Mouse (Mus musculus) neural tube, embryonic 12.5 days (tissue): ENCODE results near the gene 1700012B07Rik. TPM values are rescaled to one million over a fixed set of nuclear protein-coding genes. Genes with fewer than 3 reads are reported as not detected.

ENCODE experiments used
- ATAC-seq: fragments of 200-750 bp; cut with Nextera tagmentation; 2 replicates; pipeline ENCODE4 v1.8.0; 2017; ENCODE audit warnings: low read depth, mild to moderate bottlenecking, moderate TSS enrichment, moderate library complexity; ENCODE audit not compliant: low FRiP score
- H3K27ac ChIP-seq: fragments of 300-500 bp; sonication (generic); 2 replicates; pipeline ENCODE4 v1.5.1; 2016
- H3K27me3 ChIP-seq: fragments of 300-500 bp; sonication (generic); replicated peaks from 2 replicates; pipeline ENCODE4 v1.6.1; 2016; ENCODE audit warnings: mild to moderate bottlenecking
- H3K36me3 ChIP-seq: fragments of 300-500 bp; sonication (generic); 2 replicates; pipeline ENCODE4 v1.6.1; 2016; ENCODE audit warnings: mild to moderate bottlenecking
- H3K4me1 ChIP-seq: fragments of 300-500 bp; sonication (generic); 2 replicates; pipeline ENCODE4 v1.6.1; 2016
- H3K4me2 ChIP-seq: fragments of 300-500 bp; sonication (generic); replicated peaks from 2 replicates; pipeline ENCODE4 v1.6.1; 2016; ENCODE audit warnings: mild to moderate bottlenecking
- H3K4me3 ChIP-seq: fragments of 300-500 bp; sonication (generic); 2 replicates; pipeline ENCODE4 v1.5.1; 2016
- H3K9ac ChIP-seq: fragments of 300-500 bp; sonication (generic); 2 replicates; pipeline ENCODE4 v1.6.1; 2016; ENCODE audit warnings: mild to moderate bottlenecking
- H3K9me3 ChIP-seq: fragments of 300-500 bp; sonication (generic); 2 replicates; pipeline ENCODE4 v1.6.1; 2016; ENCODE audit warnings: mild to moderate bottlenecking
- WGBS: fragments of 180-500 bp; shearing (Covaris S2); methylation state at CpG from one replicate; pipeline ENCODE4 v1.1.7; 2016; 5-methylcytosine and 5-hydroxymethylcytosine counted together
- polyA plus RNA-seq: library from polyadenylated mRNA; unstranded; fragments of >200 nt; fragmentation: Nextera tagmentation; extraction: Ambion mirVana; gene quantifications from 2 replicates; pipeline ENCODE4 v1.2.1, GENCODE M21; 2016

The 1700012B07Rik gene
- polyA plus RNA-seq, 1 experiment from 2014 or later: not detected

- Histone ChIP-seq H3K4me1 (no peaks in the 10 kb centered on the region), H3K9me3 (no peaks in the 10 kb centered on the region), H3K4me2 (no peak overlapping the region), H3K36me3 (no peaks in the 10 kb centered on the region), H3K4me3 (no peak overlapping the region), H3K9ac (no peak overlapping the region), H3K27me3 (no peaks in the 10 kb centered on the region), H3K27ac (no peak overlapping the region)
- ATAC-seq: no peak
- WGBS: 83% methylated on average over 5 of the region's 5 CpGs
These were observed 42.5 kb downstream of the 1700012B07Rik start for GRCm38 (mm10) chr11:109785392-109785791.

DNA sequence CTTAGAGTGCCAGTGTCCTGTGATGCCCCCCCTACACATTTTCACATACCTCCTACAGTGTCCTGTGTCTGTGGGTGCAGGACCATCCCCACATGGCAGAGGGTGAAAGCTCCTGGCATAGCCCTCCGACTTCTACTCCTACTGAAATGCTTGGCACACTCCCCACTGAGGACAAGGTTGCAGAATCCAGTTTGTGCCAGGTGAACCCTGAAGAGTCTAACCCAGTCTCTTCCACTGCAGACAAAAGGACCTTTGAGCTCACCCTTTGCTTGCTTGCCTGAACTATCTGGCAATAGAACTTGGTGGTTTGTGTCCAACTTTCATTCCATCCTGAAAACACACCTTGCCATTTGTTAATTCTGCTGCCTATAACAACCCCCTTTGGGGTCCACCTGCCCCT lies 56.5 kb downstream of the 1700012B07Rik start:
- no peaks in the 10 kb centered on the region for H3K27me3 ChIP-seq
- ATAC-seq: no peak
- no peak overlapping the region for H3K27ac ChIP-seq
- no peaks in the 10 kb centered on the region for H3K9me3 ChIP-seq
- H3K36me3 ChIP-seq: no peaks in the 10 kb centered on the region
- WGBS: 75% methylated on average over 1 of the region's 1 CpGs
- no peak overlapping the region for H3K4me3 ChIP-seq
- no peak overlapping the region for H3K9ac ChIP-seq
- H3K4me2 ChIP-seq: no peak overlapping the region
- H3K4me1 ChIP-seq: no peaks in the 10 kb centered on the region

DNA sequence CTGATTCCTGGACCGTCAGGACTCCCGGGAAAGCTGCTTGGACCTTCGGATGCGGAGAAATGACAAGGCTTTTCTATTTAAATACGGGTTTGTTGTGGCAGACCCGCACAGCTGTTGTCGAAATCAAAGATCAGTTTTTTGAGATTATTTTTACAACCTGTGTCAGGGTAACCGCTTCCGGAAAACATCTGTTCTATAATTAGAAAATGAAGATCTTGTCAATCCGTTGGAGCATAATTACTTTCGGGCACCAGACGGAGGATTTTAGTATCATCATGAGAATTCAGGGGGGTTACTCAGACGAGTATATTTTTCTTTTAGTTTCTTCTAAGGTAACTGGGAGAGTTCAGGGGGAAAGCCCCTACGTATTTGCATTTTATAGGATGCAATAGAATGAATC lies 57.7 kb downstream of the 1700012B07Rik start:
- H3K4me1 ChIP-seq: no peaks in the 10 kb centered on the region
- no peak overlapping the region for H3K9ac ChIP-seq
- H3K36me3 ChIP-seq: no peaks in the 10 kb centered on the region
- no peaks in the 10 kb centered on the region for H3K27me3 ChIP-seq
- no peak for ATAC-seq
- H3K4me3 ChIP-seq: no peak overlapping the region
- WGBS: 84% methylated on average over 14 of the region's 14 CpGs
- no peak overlapping the region for H3K27ac ChIP-seq
- no peak overlapping the region for H3K4me2 ChIP-seq
- no peaks in the 10 kb centered on the region for H3K9me3 ChIP-seq

DNA sequence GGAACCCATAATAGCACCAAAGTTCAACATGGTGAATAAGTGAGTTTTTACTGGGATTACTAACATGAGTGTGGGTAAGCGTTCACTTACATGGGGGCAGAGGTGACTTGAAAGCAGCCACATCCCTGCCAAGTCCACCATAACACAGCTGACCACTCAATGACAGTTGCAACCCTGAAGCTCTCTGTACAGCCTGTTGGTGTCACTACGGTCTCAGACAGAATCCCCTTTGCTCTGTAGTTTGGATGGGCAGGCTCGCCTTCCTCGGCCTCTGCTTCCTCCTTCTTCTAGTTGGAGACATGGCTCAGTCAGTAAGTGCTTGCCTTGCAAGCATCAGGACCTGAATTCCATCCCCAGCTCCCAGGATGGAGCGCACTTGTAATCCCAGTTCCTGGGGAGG lies 58.8 kb downstream of the 1700012B07Rik start:
- Histone ChIP-seq H3K4me1 (no peaks in the 10 kb centered on the region), H3K36me3 (no peaks in the 10 kb centered on the region), H3K27me3 (no peaks in the 10 kb centered on the region), H3K4me2 (no peak overlapping the region), H3K9ac (no peak overlapping the region), H3K27ac (no peak overlapping the region), H3K9me3 (no peaks in the 10 kb centered on the region), H3K4me3 (no peak overlapping the region)
- ATAC-seq: no peak
- 87% methylated on average over 5 of the region's 5 CpGs for WGBS

- 88% methylated on average over 7 of the region's 7 CpGs for WGBS
- Histone ChIP-seq H3K4me3 (no peak overlapping the region), H3K4me2 (no peak overlapping the region), H3K27ac (no peak overlapping the region), H3K4me1 (no peaks in the 10 kb centered on the region), H3K27me3 (no peaks in the 10 kb centered on the region), H3K9me3 (no peaks in the 10 kb centered on the region), H3K36me3 (no peaks in the 10 kb centered on the region), H3K9ac (no peak overlapping the region)
- ATAC-seq: no peak
These were observed 67.8 kb downstream of the 1700012B07Rik start for GRCm38 (mm10) chr11:109760063-109760462.

DNA sequence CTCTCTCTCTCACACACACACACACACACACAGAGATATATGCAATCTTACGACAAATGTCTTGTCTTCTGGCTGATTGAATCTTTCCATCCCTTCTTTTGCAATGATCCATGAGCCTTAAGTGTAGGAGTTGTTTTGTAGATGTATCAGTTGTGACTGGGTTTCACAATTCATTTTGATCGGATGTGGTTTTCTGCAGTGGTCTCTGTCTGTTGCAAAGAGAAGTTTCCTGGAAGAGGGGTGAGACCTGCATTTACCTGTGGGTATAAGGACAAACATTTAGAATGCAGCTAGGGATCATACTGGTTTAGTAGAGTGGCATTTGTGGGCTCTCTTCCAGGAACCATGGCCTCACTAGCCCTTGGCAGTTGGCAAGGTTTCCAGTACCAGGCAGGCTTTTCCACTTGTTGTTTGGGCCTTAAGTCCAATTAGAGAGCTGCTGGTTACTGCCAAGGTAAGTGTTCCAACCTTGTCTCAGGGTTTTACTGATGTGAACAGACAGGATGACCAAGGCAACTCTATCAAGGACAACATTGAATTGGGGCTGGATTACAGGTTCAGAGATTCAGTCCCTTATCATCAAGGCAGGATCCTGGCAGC lies 69.1 kb downstream of the 1700012B07Rik start:
- ATAC-seq: no peak

GRCm38 (mm10) chr11:109754105-109754602 lies 73.7 kb downstream of the 1700012B07Rik start:
- Histone ChIP-seq H3K27ac (no peak overlapping the region), H3K27me3 (no peaks in the 10 kb centered on the region), H3K4me3 (no peak overlapping the region), H3K4me1 (peaks cover 9% of the 10 kb centered on the region), H3K4me2 (no peak overlapping the region), H3K36me3 (no peaks in the 10 kb centered on the region), H3K9me3 (no peaks in the 10 kb centered on the region), H3K9ac (no peak overlapping the region)
- WGBS: 73% methylated on average over 7 of the region's 7 CpGs
- ATAC-seq: no peak

More for the DNA sequence above, 69.1 kb downstream of the 1700012B07Rik start:
- no peak overlapping the region for H3K27ac ChIP-seq
- H3K9ac ChIP-seq: no peak overlapping the region
- H3K36me3 ChIP-seq: no peaks in the 10 kb centered on the region
- no peaks in the 10 kb centered on the region for H3K4me1 ChIP-seq
- H3K27me3 ChIP-seq: no peaks in the 10 kb centered on the region
- H3K4me2 ChIP-seq: no peak overlapping the region
- WGBS: 100% methylated on average over 2 of the region's 2 CpGs
- H3K4me3 ChIP-seq: no peak overlapping the region
- H3K9me3 ChIP-seq: no peaks in the 10 kb centered on the region

DNA sequence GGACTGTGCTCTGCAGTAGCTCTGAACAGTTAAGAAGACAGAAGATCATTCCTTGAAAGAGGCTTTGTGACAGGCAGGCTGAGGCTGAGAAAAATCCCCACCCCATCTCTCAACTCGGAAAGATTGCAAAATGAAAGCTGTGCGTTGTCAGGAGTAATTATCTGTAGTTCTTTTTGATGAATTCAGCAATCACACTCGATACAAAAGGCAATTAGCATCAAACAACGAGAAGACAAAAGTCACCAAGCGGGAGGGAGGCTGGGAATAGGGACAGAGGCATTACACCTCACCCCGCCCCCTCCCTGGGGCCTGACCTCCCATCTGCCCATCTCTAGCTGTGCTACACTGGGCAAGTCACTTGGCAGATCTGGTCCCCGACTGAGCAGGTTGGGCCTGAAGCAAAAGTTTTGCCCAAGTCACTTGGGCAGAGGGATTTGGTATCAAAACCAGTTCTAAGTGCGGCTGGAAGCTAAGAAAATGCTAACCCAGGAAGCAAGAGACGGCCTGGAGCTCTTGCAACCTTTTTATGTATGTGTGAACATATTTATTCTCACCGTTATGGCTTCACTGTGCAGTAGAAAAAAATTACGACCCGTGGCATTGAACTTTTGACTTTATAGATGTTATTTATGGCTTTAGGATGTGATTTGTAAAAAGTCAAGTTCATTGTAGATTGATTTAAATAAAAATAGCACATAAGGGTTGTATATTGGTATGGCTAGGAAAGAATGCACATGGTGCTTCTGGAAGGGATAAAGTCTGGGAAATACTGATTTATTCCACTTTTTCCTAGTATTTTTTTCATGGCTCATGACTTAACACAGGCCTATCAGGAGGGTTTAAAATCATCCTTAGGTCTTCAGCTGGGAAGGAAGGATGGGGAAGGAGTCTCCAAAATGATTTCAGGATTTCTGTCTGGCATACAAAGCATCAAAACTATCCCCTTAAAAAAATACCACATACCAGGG lies 75.9 kb downstream of the 1700012B07Rik start:
- Histone ChIP-seq H3K4me2 (peak overlapping the region; percentile 22), H3K9ac (no peak overlapping the region), H3K36me3 (no peaks in the 10 kb centered on the region), H3K4me1 (peaks cover 9% of the 10 kb centered on the region), H3K27ac (no peak overlapping the region), H3K4me3 (no peak overlapping the region), H3K9me3 (no peaks in the 10 kb centered on the region), H3K27me3 (no peaks in the 10 kb centered on the region)
- WGBS: 21% methylated on average over 12 of the region's 12 CpGs
- ATAC-seq: peak; percentile 68; the same call in 1 of the 2 replicates

DNA sequence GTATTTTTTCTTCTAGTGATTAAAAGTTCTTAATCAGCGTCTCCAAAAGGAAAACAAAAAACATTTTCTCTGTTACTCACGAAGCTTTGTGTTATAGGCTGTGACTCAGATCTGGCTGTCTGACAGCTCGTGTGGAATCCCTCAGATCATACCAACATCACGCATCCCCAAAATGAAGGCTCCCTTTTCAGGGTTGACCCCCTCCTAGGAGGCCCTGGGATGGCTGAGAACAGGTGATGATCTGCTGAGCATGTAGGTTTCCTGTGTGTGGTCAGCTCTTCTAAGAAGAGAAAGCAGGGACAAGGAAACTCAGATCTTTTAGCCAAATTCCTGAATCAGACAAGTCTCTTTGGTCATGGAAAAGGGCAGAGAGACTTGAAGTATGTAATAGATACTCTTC lies 82.6 kb downstream of the 1700012B07Rik start:
- no peak overlapping the region for H3K4me2 ChIP-seq
- 86% methylated on average over 4 of the region's 4 CpGs for WGBS
- H3K27ac ChIP-seq: no peak overlapping the region
- H3K36me3 ChIP-seq: no peaks in the 10 kb centered on the region
- no peak overlapping the region for H3K9ac ChIP-seq
- ATAC-seq: no peak
- no peaks in the 10 kb centered on the region for H3K4me1 ChIP-seq
- no peaks in the 10 kb centered on the region for H3K9me3 ChIP-seq
- H3K4me3 ChIP-seq: no peak overlapping the region
- no peaks in the 10 kb centered on the region for H3K27me3 ChIP-seq

DNA sequence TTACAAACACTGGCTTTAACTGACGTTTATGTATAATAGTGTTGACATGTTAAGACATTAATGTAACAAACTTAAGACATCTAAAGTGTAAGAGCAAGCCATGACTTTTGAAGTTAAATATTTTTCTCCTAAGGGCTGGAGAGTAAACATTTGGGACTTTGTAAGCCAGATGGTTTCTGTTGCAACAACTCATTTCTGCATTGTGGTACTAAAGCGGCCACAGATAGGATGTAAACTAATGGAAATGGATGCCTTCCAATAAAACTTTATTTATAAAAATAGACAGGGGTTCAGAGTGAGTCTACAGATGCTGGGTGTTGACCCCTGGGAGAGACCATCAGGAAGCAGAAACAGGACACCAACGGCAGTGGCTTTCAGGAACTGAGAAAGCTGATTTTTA lies 89.9 kb downstream of the 1700012B07Rik start:
- no peaks in the 10 kb centered on the region for H3K4me1 ChIP-seq
- H3K4me3 ChIP-seq: no peak overlapping the region
- no peaks in the 10 kb centered on the region for H3K27me3 ChIP-seq
- no peak overlapping the region for H3K27ac ChIP-seq
- ATAC-seq: no peak
- H3K9me3 ChIP-seq: no peaks in the 10 kb centered on the region
- H3K4me2 ChIP-seq: no peak overlapping the region
- no peak overlapping the region for H3K9ac ChIP-seq
- H3K36me3 ChIP-seq: no peaks in the 10 kb centered on the region
- 80% methylated on average over 3 of the region's 3 CpGs for WGBS
